Mouse (Mus musculus): ENCODE results near the gene Nap1l5. TPM values are rescaled to one million over a fixed set of nuclear protein-coding genes. Genes with fewer than 3 reads are reported as not detected.

Nap1l5 gene
- total and polyA plus RNA-seq, 2 experiments from 2014 or later = 237 to 693 TPM

GRCm38 (mm10) chr6:58929911-58930431 is 23.1 kb upstream of the Nap1l5 start:
- Histone ChIP-seq H3K4me1 (ENCODE audit: insufficient read depth, low read length) (peaks cover 7% of the 10 kb centered on the region; the same call in 1 of the 2 replicates), H3K27me3 (ENCODE audit: insufficient read depth, low read length) (no peaks in the 10 kb centered on the region), H3K9me3 (ENCODE audit: low read length) (no peaks in the 10 kb centered on the region), H3K4me2 (ENCODE audit: low read depth, low read length, poor library complexity, severe bottlenecking) (no peak overlapping the region), H3K9ac (replicated peaks; ENCODE audit: low read length, poor library complexity, severe bottlenecking) (no peak overlapping the region), H3K36me3 (ENCODE audit: insufficient read depth, low read length) (no peaks in the 10 kb centered on the region), H3K4me3 (ENCODE audit: low read depth, low read length) (no peak overlapping the region), H3K27ac (ENCODE audit: low read depth, low read length) (no peak overlapping the region)
- ATAC-seq (ENCODE audit: low FRiP score) = no peak
- 93% methylated on average over 9 of the region's 9 CpGs for WGBS
- DNase-seq (ENCODE audit: low spot score) = no peak
- TF ChIP-seq CTCF (IDR thresholded peaks at IDR 0.05) = no peak

GRCm38 (mm10) chr6:58927881-58928280 is 21.0 kb upstream of the Nap1l5 start:
- no peaks in the 10 kb centered on the region for H3K36me3 ChIP-seq (ENCODE audit: insufficient read depth, low read length)
- H3K4me1 ChIP-seq (ENCODE audit: insufficient read depth, low read length) = peaks cover 7% of the 10 kb centered on the region; the same call in 1 of the 2 replicates
- H3K27ac ChIP-seq (ENCODE audit: low read depth, low read length) = no peak overlapping the region
- WGBS = 45% methylated on average over 2 of the region's 2 CpGs
- H3K9ac ChIP-seq (replicated peaks; ENCODE audit: low read length, poor library complexity, severe bottlenecking) = no peak overlapping the region
- no peak for TF ChIP-seq CTCF (IDR thresholded peaks at IDR 0.05)
- no peak overlapping the region for H3K4me2 ChIP-seq (ENCODE audit: low read depth, low read length, poor library complexity, severe bottlenecking)
- H3K27me3 ChIP-seq (ENCODE audit: insufficient read depth, low read length) = no peaks in the 10 kb centered on the region
- H3K4me3 ChIP-seq (ENCODE audit: low read depth, low read length) = no peak overlapping the region
- H3K9me3 ChIP-seq (ENCODE audit: low read length) = no peaks in the 10 kb centered on the region
- no peak for DNase-seq (ENCODE audit: low spot score)
- ATAC-seq (ENCODE audit: low FRiP score) = no peak

DNA sequence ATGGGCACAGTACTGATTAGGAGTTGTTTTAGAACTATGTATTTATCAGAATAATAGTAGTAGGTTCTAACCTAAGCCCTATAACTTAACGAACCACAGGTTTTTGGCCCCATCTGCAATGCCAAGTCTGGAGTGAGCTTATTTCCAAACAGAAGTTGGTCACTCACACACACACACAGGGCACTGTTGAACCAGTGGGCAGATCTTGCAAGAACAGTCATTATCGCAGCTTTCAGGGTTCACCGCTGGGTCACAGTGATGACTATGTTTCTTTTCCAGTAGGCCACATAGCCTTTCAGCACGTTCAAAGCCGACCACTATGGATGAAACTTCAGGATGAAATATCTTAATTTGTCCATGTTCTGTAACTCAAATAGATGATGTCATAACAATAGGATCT is 15.6 kb upstream of the Nap1l5 start:
- H3K27me3 ChIP-seq (ENCODE audit: insufficient read depth, low read length) = no peaks in the 10 kb centered on the region
- peaks cover 8% of the 10 kb centered on the region for H3K36me3 ChIP-seq (ENCODE audit: insufficient read depth, low read length)
- H3K4me1 ChIP-seq (ENCODE audit: insufficient read depth, low read length) = no peaks in the 10 kb centered on the region
- WGBS = 90% methylated on average over 5 of the region's 5 CpGs
- no peak overlapping the region for H3K27ac ChIP-seq (ENCODE audit: low read depth, low read length)
- H3K9me3 ChIP-seq (ENCODE audit: low read length) = no peaks in the 10 kb centered on the region
- TF ChIP-seq CTCF (IDR thresholded peaks at IDR 0.05) = no peak
- DNase-seq (ENCODE audit: low spot score) = no peak
- H3K9ac ChIP-seq (replicated peaks; ENCODE audit: low read length, poor library complexity, severe bottlenecking) = no peak overlapping the region
- no peak overlapping the region for H3K4me3 ChIP-seq (ENCODE audit: low read depth, low read length)
- no peak for ATAC-seq (ENCODE audit: low FRiP score)
- no peak overlapping the region for H3K4me2 ChIP-seq (ENCODE audit: low read depth, low read length, poor library complexity, severe bottlenecking)

DNA sequence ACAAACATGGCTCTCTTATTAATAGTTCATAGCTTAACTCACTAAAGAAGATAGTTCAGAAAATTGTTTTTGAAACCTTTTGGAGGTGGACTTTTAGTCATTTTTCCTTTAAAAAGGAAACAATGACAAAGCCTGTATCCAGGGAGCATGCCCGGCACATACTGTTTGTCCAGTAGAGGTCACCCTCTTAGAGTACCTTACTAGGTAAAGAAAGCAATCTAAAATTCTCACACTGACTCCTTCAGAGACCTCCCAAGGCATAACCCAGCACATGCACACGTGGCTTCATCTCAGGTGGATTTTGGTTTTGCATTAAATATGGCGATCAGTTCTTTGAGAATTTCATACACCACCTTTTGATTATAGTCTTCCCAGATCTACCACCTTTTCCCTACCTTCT is 14.7 kb upstream of the Nap1l5 start:
- H3K27ac ChIP-seq (ENCODE audit: low read depth, low read length) = no peak overlapping the region
- no peak overlapping the region for H3K4me3 ChIP-seq (ENCODE audit: low read depth, low read length)
- 48% methylated on average over 3 of the region's 3 CpGs for WGBS
- DNase-seq (ENCODE audit: low spot score) (no peak), ATAC-seq (ENCODE audit: low FRiP score) (peak; percentile 41; the same call in 1 of the 2 replicates)
- no peaks in the 10 kb centered on the region for H3K27me3 ChIP-seq (ENCODE audit: insufficient read depth, low read length)
- no peaks in the 10 kb centered on the region for H3K9me3 ChIP-seq (ENCODE audit: low read length)
- H3K36me3 ChIP-seq (ENCODE audit: insufficient read depth, low read length) = peaks cover 9% of the 10 kb centered on the region
- TF ChIP-seq CTCF (IDR thresholded peaks at IDR 0.05) = peak; percentile 56
- H3K4me1 ChIP-seq (ENCODE audit: insufficient read depth, low read length) = no peaks in the 10 kb centered on the region
- no peak overlapping the region for H3K4me2 ChIP-seq (ENCODE audit: low read depth, low read length, poor library complexity, severe bottlenecking)
- H3K9ac ChIP-seq (replicated peaks; ENCODE audit: low read length, poor library complexity, severe bottlenecking) = no peak overlapping the region

DNA sequence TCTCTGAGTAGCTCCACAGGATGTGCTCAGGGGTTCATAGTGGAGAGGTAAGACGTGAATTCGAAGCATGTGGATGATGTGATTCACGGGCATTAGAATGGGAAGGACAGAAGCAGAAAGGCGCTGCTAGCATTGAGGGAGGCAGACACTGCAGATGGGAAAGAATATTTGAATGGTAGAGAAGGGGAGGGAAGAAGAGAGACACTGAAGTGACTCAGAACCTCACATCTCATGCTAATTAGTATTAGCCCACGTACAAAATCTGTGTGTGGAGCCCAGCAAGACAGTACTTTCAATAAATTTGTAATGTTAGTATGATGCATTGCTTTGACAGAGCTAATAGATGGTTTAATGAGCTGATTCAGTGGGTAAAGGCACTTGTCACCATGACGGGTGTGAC is 13.9 kb upstream of the Nap1l5 start:
- H3K4me2 ChIP-seq (ENCODE audit: low read depth, low read length, poor library complexity, severe bottlenecking) = no peak overlapping the region
- H3K9ac ChIP-seq (replicated peaks; ENCODE audit: low read length, poor library complexity, severe bottlenecking) = no peak overlapping the region
- H3K27me3 ChIP-seq (ENCODE audit: insufficient read depth, low read length) = no peaks in the 10 kb centered on the region
- H3K9me3 ChIP-seq (ENCODE audit: low read length) = no peaks in the 10 kb centered on the region
- peaks cover 12% of the 10 kb centered on the region for H3K36me3 ChIP-seq (ENCODE audit: insufficient read depth, low read length)
- WGBS = 81% methylated on average over 6 of the region's 6 CpGs
- H3K4me1 ChIP-seq (ENCODE audit: insufficient read depth, low read length) = no peaks in the 10 kb centered on the region
- TF ChIP-seq CTCF (IDR thresholded peaks at IDR 0.05) = no peak
- ATAC-seq (ENCODE audit: low FRiP score) = no peak
- H3K27ac ChIP-seq (ENCODE audit: low read depth, low read length) = no peak overlapping the region
- no peak for DNase-seq (ENCODE audit: low spot score)
- no peak overlapping the region for H3K4me3 ChIP-seq (ENCODE audit: low read depth, low read length)

DNA sequence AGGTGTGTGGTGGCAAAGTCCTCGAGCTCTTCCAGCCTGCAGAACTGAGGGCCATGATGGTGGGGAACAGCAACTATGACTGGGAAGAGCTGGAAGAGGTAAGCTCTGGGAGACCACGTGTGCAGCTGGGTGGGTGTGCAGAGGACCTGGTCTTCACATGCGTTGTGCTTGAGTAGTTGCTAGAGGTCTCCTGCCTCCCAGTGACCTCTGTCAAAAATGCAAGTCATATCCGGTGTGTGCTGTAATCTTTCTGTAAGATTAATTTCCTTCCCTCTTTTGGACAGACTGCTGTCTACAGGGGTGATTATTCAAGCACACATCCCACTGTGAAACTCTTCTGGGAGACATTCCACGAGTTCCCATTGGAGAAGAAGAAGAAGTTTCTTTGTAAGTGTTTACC is 9.6 kb upstream of the Nap1l5 start:
- WGBS = 88% methylated on average over 5 of the region's 5 CpGs
- DNase-seq (ENCODE audit: low spot score) (no peak), ATAC-seq (ENCODE audit: low FRiP score) (no peak)
- no peak overlapping the region for H3K27ac ChIP-seq (ENCODE audit: low read depth, low read length)
- H3K4me1 ChIP-seq (ENCODE audit: insufficient read depth, low read length) = no peaks in the 10 kb centered on the region
- no peak overlapping the region for H3K4me2 ChIP-seq (ENCODE audit: low read depth, low read length, poor library complexity, severe bottlenecking)
- H3K4me3 ChIP-seq (ENCODE audit: low read depth, low read length) = no peak overlapping the region
- no peak for TF ChIP-seq CTCF (IDR thresholded peaks at IDR 0.05)
- H3K36me3 ChIP-seq (ENCODE audit: insufficient read depth, low read length) = peaks cover 12% of the 10 kb centered on the region
- H3K9ac ChIP-seq (replicated peaks; ENCODE audit: low read length, poor library complexity, severe bottlenecking) = no peak overlapping the region
- H3K9me3 ChIP-seq (ENCODE audit: low read length) = no peaks in the 10 kb centered on the region
- no peaks in the 10 kb centered on the region for H3K27me3 ChIP-seq (ENCODE audit: insufficient read depth, low read length)
